Mouse (Mus musculus): ENCODE results near the gene Gm10160. TPM values are rescaled to one million over a fixed set of nuclear protein-coding genes. Genes with fewer than 3 reads are reported as not detected.

Gene Gm10160
- polyA plus RNA-seq, 1 experiment from 2014 or later = not detected

DNA sequence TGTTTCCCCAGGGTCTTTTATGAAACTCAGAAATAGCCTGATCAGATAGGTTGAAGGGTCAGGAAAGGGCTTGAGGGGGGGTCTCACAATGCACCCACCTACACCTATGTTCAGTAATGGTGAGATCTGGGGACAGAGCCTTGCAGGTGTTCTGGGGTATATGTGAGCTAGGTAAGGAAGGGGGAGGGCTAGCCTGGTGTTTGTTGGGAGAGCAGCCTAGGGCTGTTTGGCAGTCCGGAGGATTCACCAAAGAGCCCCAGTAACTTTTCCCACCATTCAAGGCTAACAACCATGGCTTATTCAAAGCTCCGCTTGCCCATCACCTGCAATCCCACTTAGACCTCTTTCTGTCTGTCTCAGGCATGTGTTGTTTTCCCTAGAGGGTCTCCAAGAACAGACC lies 5.9 kb upstream of the Gm10160 start:
- no peaks in the 10 kb centered on the region for H3K9me3 ChIP-seq (ENCODE audit: control insufficient read depth, low read length)
- DNase-seq (ENCODE audit: low spot score, missing footprints) (no peak), ATAC-seq (ENCODE audit: low FRiP score) (no peak)
- no peak overlapping the region for H3K4me2 ChIP-seq
- 89% methylated on average over 2 of the region's 2 CpGs for WGBS
- peaks cover 5% of the 10 kb centered on the region; the same call in 1 of the 2 replicates for H3K27me3 ChIP-seq (ENCODE audit: control insufficient read depth, insufficient read depth, low read length)
- H3K4me3 ChIP-seq (ENCODE audit: low read depth, low read length) = no peak overlapping the region
- no peaks in the 10 kb centered on the region for H3K36me3 ChIP-seq (ENCODE audit: control insufficient read depth, insufficient read depth, low read length)
- no peak overlapping the region for H3K9ac ChIP-seq (ENCODE audit: low read length)
- peaks cover 3% of the 10 kb centered on the region; the same call in 1 of the 2 replicates for H3K4me1 ChIP-seq (ENCODE audit: control insufficient read depth, insufficient read depth, low read length)
- no peak overlapping the region for H3K27ac ChIP-seq (ENCODE audit: low read depth, low read length)

GRCm38 (mm10) chr7:81860996-81861395 lies 5.4 kb upstream of the Gm10160 start:
- Histone ChIP-seq H3K9me3 (ENCODE audit: control insufficient read depth, low read length) (no peaks in the 10 kb centered on the region), H3K9ac (ENCODE audit: low read length) (no peak overlapping the region), H3K27me3 (ENCODE audit: control insufficient read depth, insufficient read depth, low read length) (peaks cover 5% of the 10 kb centered on the region; the same call in 1 of the 2 replicates), H3K36me3 (ENCODE audit: control insufficient read depth, insufficient read depth, low read length) (no peaks in the 10 kb centered on the region), H3K4me2 (no peak overlapping the region), H3K4me1 (ENCODE audit: control insufficient read depth, insufficient read depth, low read length) (peaks cover 3% of the 10 kb centered on the region; the same call in 1 of the 2 replicates), H3K4me3 (ENCODE audit: low read depth, low read length) (no peak overlapping the region), H3K27ac (ENCODE audit: low read depth, low read length) (no peak overlapping the region)
- WGBS = 77% methylated on average over 5 of the region's 5 CpGs
- no peak for DNase-seq (ENCODE audit: low spot score, missing footprints)
- ATAC-seq (ENCODE audit: low FRiP score) = no peak

DNA sequence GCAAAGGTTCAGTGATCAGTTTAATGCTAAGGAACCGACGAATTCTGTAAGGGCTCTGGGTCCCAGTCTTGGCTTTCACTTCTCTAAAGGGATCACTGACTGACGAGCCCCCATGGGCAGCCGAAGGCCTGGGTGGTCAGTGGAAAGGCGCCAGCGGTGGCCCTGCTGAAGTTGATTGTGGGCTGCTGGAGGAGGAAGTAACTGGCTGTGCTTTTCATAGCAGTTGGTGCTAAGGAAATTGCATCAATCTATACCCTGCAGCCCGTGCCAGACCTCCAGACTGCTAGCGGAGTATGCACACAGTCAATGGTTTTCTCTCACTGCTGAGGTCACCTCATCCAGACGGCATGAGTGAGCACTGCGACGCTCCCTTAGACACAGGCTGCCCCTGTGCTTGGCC lies 4.5 kb upstream of the Gm10160 start:
- Histone ChIP-seq H3K9me3 (ENCODE audit: control insufficient read depth, low read length) (no peaks in the 10 kb centered on the region), H3K4me3 (ENCODE audit: low read depth, low read length) (no peak overlapping the region; the same call in 1 of the 2 replicates), H3K36me3 (ENCODE audit: control insufficient read depth, insufficient read depth, low read length) (no peaks in the 10 kb centered on the region), H3K4me1 (ENCODE audit: control insufficient read depth, insufficient read depth, low read length) (peaks cover 3% of the 10 kb centered on the region; the same call in 1 of the 2 replicates), H3K4me2 (peak overlapping the region; percentile 74), H3K9ac (ENCODE audit: low read length) (no peak overlapping the region), H3K27me3 (ENCODE audit: control insufficient read depth, insufficient read depth, low read length) (peaks cover 5% of the 10 kb centered on the region; the same call in 1 of the 2 replicates), H3K27ac (ENCODE audit: low read depth, low read length) (no peak overlapping the region)
- WGBS = 54% methylated on average over 11 of the region's 11 CpGs
- no peak for DNase-seq (ENCODE audit: low spot score, missing footprints)
- no peak for ATAC-seq (ENCODE audit: low FRiP score)

GRCm38 (mm10) chr7:81858968-81859721 lies 3.6 kb upstream of the Gm10160 start, which contains the start of gene Tm6sf1:
Gene Tm6sf1, plus strand, starts transcription at chr7:81859001.
- H3K9ac ChIP-seq (ENCODE audit: low read length) = peak within 1 kb of the TSS; percentile 67
- peaks cover 3% of the 10 kb centered on the region; the same call in 1 of the 2 replicates for H3K4me1 ChIP-seq (ENCODE audit: control insufficient read depth, insufficient read depth, low read length)
- no peaks in the 10 kb centered on the region for H3K36me3 ChIP-seq (ENCODE audit: control insufficient read depth, insufficient read depth, low read length)
- H3K27me3 ChIP-seq (ENCODE audit: control insufficient read depth, insufficient read depth, low read length) = peaks cover 5% of the 10 kb centered on the region; the same call in 1 of the 2 replicates
- H3K4me2 ChIP-seq = peak within 1 kb of the TSS; percentile 74
- WGBS = under 1% methylated on average over 63 of the region's 64 CpGs
- ATAC-seq (ENCODE audit: low FRiP score) (peak; percentile 85), DNase-seq (ENCODE audit: low spot score, missing footprints) (peak; percentile 96)
- peak within 1 kb of the TSS; percentile 47 for H3K4me3 ChIP-seq (ENCODE audit: low read depth, low read length)
- no peaks in the 10 kb centered on the region for H3K9me3 ChIP-seq (ENCODE audit: control insufficient read depth, low read length)
- H3K27ac ChIP-seq (ENCODE audit: low read depth, low read length) = no peak within 1 kb of the TSS

DNA sequence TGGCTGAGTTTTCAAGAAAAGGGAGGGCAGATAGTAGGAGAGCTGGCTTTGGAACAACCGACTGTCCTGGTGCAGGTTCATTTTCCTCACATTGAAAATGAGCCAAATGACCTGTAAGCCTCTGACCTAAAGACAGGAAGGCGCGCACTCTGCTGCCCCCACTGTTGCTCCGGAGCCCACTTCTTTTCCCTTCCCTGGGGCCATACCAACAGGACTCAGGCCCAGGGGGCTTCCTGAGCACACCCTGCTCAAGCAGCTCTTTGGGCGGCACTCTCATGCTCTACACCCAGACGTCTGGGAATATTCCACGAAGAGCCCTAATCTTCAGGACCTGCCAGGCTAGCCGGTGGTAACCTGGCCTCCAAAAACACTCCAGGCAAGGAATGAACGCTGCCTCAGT lies 2.6 kb upstream of the Gm10160 start:
- H3K36me3 ChIP-seq (ENCODE audit: control insufficient read depth, insufficient read depth, low read length) = no peaks in the 10 kb centered on the region
- H3K4me1 ChIP-seq (ENCODE audit: control insufficient read depth, insufficient read depth, low read length) = peaks cover 3% of the 10 kb centered on the region; the same call in 1 of the 2 replicates
- no peak overlapping the region for H3K27ac ChIP-seq (ENCODE audit: low read depth, low read length)
- H3K4me3 ChIP-seq (ENCODE audit: low read depth, low read length) = no peak overlapping the region; the same call in 1 of the 2 replicates
- ATAC-seq (ENCODE audit: low FRiP score) = no peak
- no peaks in the 10 kb centered on the region for H3K9me3 ChIP-seq (ENCODE audit: control insufficient read depth, low read length)
- peaks cover 5% of the 10 kb centered on the region; the same call in 1 of the 2 replicates for H3K27me3 ChIP-seq (ENCODE audit: control insufficient read depth, insufficient read depth, low read length)
- peak overlapping the region; percentile 74 for H3K4me2 ChIP-seq
- H3K9ac ChIP-seq (ENCODE audit: low read length) = no peak overlapping the region
- WGBS = 4% methylated on average over 9 of the region's 9 CpGs
- DNase-seq (ENCODE audit: low spot score, missing footprints) = peak; percentile 86

DNA sequence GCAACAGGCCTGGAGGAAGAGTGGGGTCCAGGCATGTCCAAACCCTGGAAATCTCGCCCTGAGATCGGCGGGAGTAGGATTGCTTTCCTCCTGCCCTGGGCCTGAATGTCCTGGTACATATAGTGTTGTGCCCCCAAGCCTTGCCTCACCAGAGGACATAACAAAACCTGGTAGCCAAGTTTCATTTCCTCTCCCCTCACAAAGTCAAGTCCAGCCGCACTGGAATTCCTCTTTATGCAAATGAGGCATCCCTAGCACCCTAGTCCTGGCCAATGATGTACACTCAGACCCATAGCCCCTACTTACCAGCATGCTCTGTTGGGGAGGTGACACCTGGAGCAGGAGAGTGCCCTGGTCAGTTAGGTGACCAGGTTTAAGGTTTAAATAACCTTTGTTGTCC lies 627 bp upstream of the Gm10160 start:
- H3K27ac ChIP-seq (ENCODE audit: low read depth, low read length) = no peak overlapping the region
- no peak overlapping the region for H3K9ac ChIP-seq (ENCODE audit: low read length)
- no peaks in the 10 kb centered on the region for H3K36me3 ChIP-seq (ENCODE audit: control insufficient read depth, insufficient read depth, low read length)
- DNase-seq (ENCODE audit: low spot score, missing footprints) = no peak
- ATAC-seq (ENCODE audit: low FRiP score) = no peak
- 67% methylated on average over 4 of the region's 4 CpGs for WGBS
- no peak overlapping the region for H3K4me3 ChIP-seq (ENCODE audit: low read depth, low read length)
- peaks cover 3% of the 10 kb centered on the region; the same call in 1 of the 2 replicates for H3K4me1 ChIP-seq (ENCODE audit: control insufficient read depth, insufficient read depth, low read length)
- no peak overlapping the region for H3K4me2 ChIP-seq
- H3K27me3 ChIP-seq (ENCODE audit: control insufficient read depth, insufficient read depth, low read length) = peaks cover 5% of the 10 kb centered on the region; the same call in 1 of the 2 replicates
- no peaks in the 10 kb centered on the region for H3K9me3 ChIP-seq (ENCODE audit: control insufficient read depth, low read length)

DNA sequence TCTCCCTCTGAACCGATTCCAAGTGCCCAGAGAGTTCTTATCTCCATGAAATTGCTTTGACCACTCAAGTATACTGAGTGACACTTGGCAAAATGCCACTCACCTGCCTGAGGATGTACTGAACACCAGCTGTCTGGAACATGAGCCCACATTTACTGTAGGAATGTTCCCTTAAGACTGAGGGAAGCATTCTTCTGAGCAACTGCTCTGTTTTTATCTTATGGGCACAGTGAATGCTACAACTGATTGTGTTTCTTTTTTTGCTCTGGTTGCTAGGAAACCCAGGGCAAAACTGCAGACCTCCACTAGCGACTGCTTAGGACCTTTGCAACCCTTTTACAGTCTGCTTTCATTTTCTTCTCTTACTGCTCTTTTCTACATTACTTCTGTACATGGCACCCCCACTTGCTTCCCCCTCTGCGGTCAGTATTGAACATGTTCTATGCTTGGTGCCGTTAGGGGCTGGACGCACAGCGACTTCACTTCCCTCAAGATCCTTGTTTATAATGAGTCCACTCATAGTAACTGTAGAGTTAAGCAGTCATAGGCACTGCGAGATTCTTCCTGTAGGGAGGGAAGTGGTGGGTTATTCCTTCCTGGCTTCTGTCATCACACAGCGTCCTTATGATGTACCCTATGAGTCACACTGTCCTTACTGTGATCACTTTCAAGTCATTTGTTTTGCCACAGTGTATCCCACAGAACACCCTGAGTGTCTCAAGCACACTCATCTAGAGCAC lies 856 bp downstream of the Gm10160 start:
- Histone ChIP-seq H3K27ac (ENCODE audit: low read depth, low read length) (no peak overlapping the region), H3K36me3 (ENCODE audit: control insufficient read depth, insufficient read depth, low read length) (no peaks in the 10 kb centered on the region), H3K27me3 (ENCODE audit: control insufficient read depth, insufficient read depth, low read length) (peaks cover 5% of the 10 kb centered on the region; the same call in 1 of the 2 replicates), H3K4me2 (no peak overlapping the region), H3K9ac (ENCODE audit: low read length) (no peak overlapping the region), H3K9me3 (ENCODE audit: control insufficient read depth, low read length) (no peaks in the 10 kb centered on the region), H3K4me1 (ENCODE audit: control insufficient read depth, insufficient read depth, low read length) (peaks cover 3% of the 10 kb centered on the region; the same call in 1 of the 2 replicates), H3K4me3 (ENCODE audit: low read depth, low read length) (no peak overlapping the region)
- ATAC-seq (ENCODE audit: low FRiP score) = no peak
- no peak for DNase-seq (ENCODE audit: low spot score, missing footprints)
- WGBS = 74% methylated on average over 8 of the region's 8 CpGs

DNA sequence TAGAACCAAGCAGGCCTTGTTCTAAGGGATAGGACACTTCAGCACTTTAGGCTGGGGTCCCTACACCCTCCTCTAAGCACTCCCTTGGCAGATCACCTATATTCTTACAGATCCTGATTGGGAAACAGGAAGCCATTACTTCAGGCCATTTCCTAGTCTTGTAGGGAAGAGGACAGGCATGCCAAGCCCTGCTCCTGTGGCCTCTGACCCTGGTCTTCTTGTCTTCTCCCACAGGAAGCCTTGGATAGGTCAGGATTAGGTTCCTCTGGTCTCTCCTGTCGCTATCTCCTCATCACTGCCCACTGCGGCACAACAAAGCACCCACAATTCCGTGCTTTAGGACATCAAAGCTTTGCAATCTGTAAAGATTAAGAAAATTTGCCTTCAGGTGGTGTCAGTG lies 3.9 kb downstream of the Gm10160 start:
- DNase-seq (ENCODE audit: low spot score, missing footprints) (no peak), ATAC-seq (ENCODE audit: low FRiP score) (no peak)
- Histone ChIP-seq H3K27ac (ENCODE audit: low read depth, low read length) (no peak overlapping the region), H3K4me2 (no peak overlapping the region), H3K36me3 (ENCODE audit: control insufficient read depth, insufficient read depth, low read length) (no peaks in the 10 kb centered on the region), H3K4me1 (ENCODE audit: control insufficient read depth, insufficient read depth, low read length) (no peaks in the 10 kb centered on the region), H3K9ac (ENCODE audit: low read length) (no peak overlapping the region), H3K4me3 (ENCODE audit: low read depth, low read length) (no peak overlapping the region), H3K27me3 (ENCODE audit: control insufficient read depth, insufficient read depth, low read length) (no peaks in the 10 kb centered on the region), H3K9me3 (ENCODE audit: control insufficient read depth, low read length) (no peaks in the 10 kb centered on the region)
- 74% methylated on average over 3 of the region's 3 CpGs for WGBS

DNA sequence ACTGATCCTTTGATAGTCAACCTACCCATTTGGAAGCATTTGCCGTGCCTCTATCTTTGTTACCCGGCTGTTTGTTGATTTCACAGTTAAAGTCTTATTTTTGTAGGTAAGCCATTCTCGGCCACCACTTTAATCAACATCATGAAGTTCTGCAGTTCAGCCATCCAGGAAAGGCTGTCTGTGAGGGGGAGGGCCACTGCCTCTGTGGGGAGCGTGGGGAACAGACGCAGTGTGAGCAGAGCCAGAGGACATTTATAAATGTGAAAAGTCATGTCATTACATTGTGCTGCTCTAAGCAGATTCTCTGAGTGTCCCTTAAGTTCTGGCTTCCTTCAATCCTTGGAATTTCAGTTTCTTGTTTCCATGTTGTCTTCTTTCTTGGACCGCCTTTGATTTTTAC lies 5.4 kb downstream of the Gm10160 start:
- Histone ChIP-seq H3K27me3 (ENCODE audit: control insufficient read depth, insufficient read depth, low read length) (no peaks in the 10 kb centered on the region), H3K9me3 (ENCODE audit: control insufficient read depth, low read length) (no peaks in the 10 kb centered on the region), H3K4me3 (ENCODE audit: low read depth, low read length) (no peak overlapping the region), H3K9ac (ENCODE audit: low read length) (no peak overlapping the region), H3K27ac (ENCODE audit: low read depth, low read length) (no peak overlapping the region), H3K36me3 (ENCODE audit: control insufficient read depth, insufficient read depth, low read length) (no peaks in the 10 kb centered on the region), H3K4me1 (ENCODE audit: control insufficient read depth, insufficient read depth, low read length) (no peaks in the 10 kb centered on the region), H3K4me2 (no peak overlapping the region)
- ATAC-seq (ENCODE audit: low FRiP score) (no peak), DNase-seq (ENCODE audit: low spot score, missing footprints) (no peak)
- WGBS = 87% methylated on average over 6 of the region's 6 CpGs
